Mouse (Mus musculus): ENCODE data around the gene Ptprk. TPM values are rescaled to one million over a fixed set of nuclear protein-coding genes. Genes with fewer than 3 reads are reported as not detected.

Gene Ptprk
- polyA plus RNA-seq, 1 experiment, result 17.7 TPM

- DNase-seq, result no peak
- no peak overlapping the region for H3K4me3 ChIP-seq (replicated peaks; ENCODE audit: insufficient read depth, low read depth, low read length)
- TF ChIP-seq POLR2A (IDR thresholded peaks at IDR 0.05; ENCODE audit: borderline replicate concordance, insufficient read depth, low read length) (no peak), CTCF (IDR thresholded peaks at IDR 0.05; ENCODE audit: borderline replicate concordance, insufficient read depth, low read depth, low read length) (no peak)
- H3K4me1 ChIP-seq (ENCODE audit: control insufficient read depth, insufficient read depth, low read length), result no peaks in the 10 kb centered on the region
- no peaks in the 10 kb centered on the region for H3K27me3 ChIP-seq (ENCODE audit: control insufficient read depth, insufficient read depth, low read length)
- H3K27ac ChIP-seq (ENCODE audit: insufficient read depth, low read length), result no peak overlapping the region
Observed at GRCm38 (mm10) chr10:28116982-28117381, 42.4 kb downstream of the Ptprk start.

- H3K27me3 ChIP-seq (ENCODE audit: control insufficient read depth, insufficient read depth, low read length), result no peaks in the 10 kb centered on the region
- TF ChIP-seq POLR2A (IDR thresholded peaks at IDR 0.05; ENCODE audit: borderline replicate concordance, insufficient read depth, low read length) (no peak), CTCF (IDR thresholded peaks at IDR 0.05; ENCODE audit: borderline replicate concordance, insufficient read depth, low read depth, low read length) (no peak)
- H3K4me1 ChIP-seq (ENCODE audit: control insufficient read depth, insufficient read depth, low read length), result no peaks in the 10 kb centered on the region
- DNase-seq, result no peak
- WGBS, result 70% methylated on average over 6 of the region's 6 CpGs
- no peak overlapping the region for H3K27ac ChIP-seq (ENCODE audit: insufficient read depth, low read length)
- no peak overlapping the region for H3K4me3 ChIP-seq (replicated peaks; ENCODE audit: insufficient read depth, low read depth, low read length)
Observed at GRCm38 (mm10) chr10:28118783-28119365, 44.3 kb downstream of the Ptprk start.

- no peak for DNase-seq
- Histone ChIP-seq H3K4me1 (ENCODE audit: control insufficient read depth, insufficient read depth, low read length) (0 out of 2 replicates have a peak, but pooled peaks cover 3% of the 10 kb centered on the region), H3K27me3 (ENCODE audit: control insufficient read depth, insufficient read depth, low read length) (no peaks in the 10 kb centered on the region), H3K27ac (ENCODE audit: insufficient read depth, low read length) (no peak overlapping the region), H3K4me3 (replicated peaks; ENCODE audit: insufficient read depth, low read depth, low read length) (no peak overlapping the region)
- whole genome bisulfite sequencing, result 85% methylated on average over 4 of the region's 4 CpGs
- TF ChIP-seq CTCF (IDR thresholded peaks at IDR 0.05; ENCODE audit: borderline replicate concordance, insufficient read depth, low read depth, low read length) (no peak), POLR2A (IDR thresholded peaks at IDR 0.05; ENCODE audit: borderline replicate concordance, insufficient read depth, low read length) (no peak)
Observed at GRCm38 (mm10) chr10:28123881-28124280, 49.3 kb downstream of the Ptprk start.

GRCm38 (mm10) chr10:28128011-28128410 lies 53.4 kb downstream of the Ptprk start:
- H3K27ac ChIP-seq (ENCODE audit: insufficient read depth, low read length), result no peak overlapping the region
- WGBS, result 72% methylated on average over 5 of the region's 5 CpGs

GRCm38 (mm10) chr10:28128450-28128849 lies 53.8 kb downstream of the Ptprk start:
- H3K27me3 ChIP-seq (ENCODE audit: control insufficient read depth, insufficient read depth, low read length), result no peaks in the 10 kb centered on the region
- 0 out of 2 replicates have a peak, but pooled peaks cover 3% of the 10 kb centered on the region for H3K4me1 ChIP-seq (ENCODE audit: control insufficient read depth, insufficient read depth, low read length)
- H3K27ac ChIP-seq (ENCODE audit: insufficient read depth, low read length), result no peak overlapping the region
- no peak for DNase-seq
- TF ChIP-seq CTCF (IDR thresholded peaks at IDR 0.05; ENCODE audit: borderline replicate concordance, insufficient read depth, low read depth, low read length) (no peak), POLR2A (IDR thresholded peaks at IDR 0.05; ENCODE audit: borderline replicate concordance, insufficient read depth, low read length) (no peak)
- H3K4me3 ChIP-seq (replicated peaks; ENCODE audit: insufficient read depth, low read depth, low read length), result no peak overlapping the region
- whole genome bisulfite sequencing, result 14% methylated on average over 4 of the region's 4 CpGs

More at GRCm38 (mm10) chr10:28128011-28128410, 53.4 kb downstream of the Ptprk start:
- Histone ChIP-seq H3K4me1 (ENCODE audit: control insufficient read depth, insufficient read depth, low read length) (0 out of 2 replicates have a peak, but pooled peaks cover 3% of the 10 kb centered on the region), H3K27me3 (ENCODE audit: control insufficient read depth, insufficient read depth, low read length) (no peaks in the 10 kb centered on the region), H3K4me3 (replicated peaks; ENCODE audit: insufficient read depth, low read depth, low read length) (no peak overlapping the region)
- TF ChIP-seq CTCF (IDR thresholded peaks at IDR 0.05; ENCODE audit: borderline replicate concordance, insufficient read depth, low read depth, low read length), result no peak
- no peak for TF ChIP-seq POLR2A (IDR thresholded peaks at IDR 0.05; ENCODE audit: borderline replicate concordance, insufficient read depth, low read length)
- no peak for DNase-seq

GRCm38 (mm10) chr10:28130422-28130821 lies 55.8 kb downstream of the Ptprk start:
- Histone ChIP-seq H3K27ac (ENCODE audit: insufficient read depth, low read length) (no peak overlapping the region), H3K4me1 (ENCODE audit: control insufficient read depth, insufficient read depth, low read length) (0 out of 2 replicates have a peak, but pooled peaks cover 3% of the 10 kb centered on the region)

GRCm38 (mm10) chr10:28133770-28134169 lies 59.1 kb downstream of the Ptprk start:
- H3K4me3 ChIP-seq (replicated peaks; ENCODE audit: insufficient read depth, low read depth, low read length), result no peak overlapping the region
- WGBS, result 93% methylated on average over 4 of the region's 4 CpGs
- TF ChIP-seq POLR2A (IDR thresholded peaks at IDR 0.05; ENCODE audit: borderline replicate concordance, insufficient read depth, low read length) (no peak), CTCF (IDR thresholded peaks at IDR 0.05; ENCODE audit: borderline replicate concordance, insufficient read depth, low read depth, low read length) (no peak)
- H3K27me3 ChIP-seq (ENCODE audit: control insufficient read depth, insufficient read depth, low read length), result no peaks in the 10 kb centered on the region
- DNase-seq, result no peak
- no peaks in the 10 kb centered on the region for H3K4me1 ChIP-seq (ENCODE audit: control insufficient read depth, insufficient read depth, low read length)
- H3K27ac ChIP-seq (ENCODE audit: insufficient read depth, low read length), result no peak overlapping the region

More at GRCm38 (mm10) chr10:28130422-28130821, 55.8 kb downstream of the Ptprk start:
- no peak for TF ChIP-seq CTCF (IDR thresholded peaks at IDR 0.05; ENCODE audit: borderline replicate concordance, insufficient read depth, low read depth, low read length)
- no peak for TF ChIP-seq POLR2A (IDR thresholded peaks at IDR 0.05; ENCODE audit: borderline replicate concordance, insufficient read depth, low read length)
- no peak for DNase-seq
- Histone ChIP-seq H3K27me3 (ENCODE audit: control insufficient read depth, insufficient read depth, low read length) (no peaks in the 10 kb centered on the region), H3K4me3 (replicated peaks; ENCODE audit: insufficient read depth, low read depth, low read length) (no peak overlapping the region)
- WGBS, result 52% methylated on average over 9 of the region's 9 CpGs

GRCm38 (mm10) chr10:28138399-28138798 lies 63.8 kb downstream of the Ptprk start:
- DNase-seq, result no peak
- Histone ChIP-seq H3K27ac (ENCODE audit: insufficient read depth, low read length) (no peak overlapping the region), H3K27me3 (ENCODE audit: control insufficient read depth, insufficient read depth, low read length) (no peaks in the 10 kb centered on the region; the same call in 1 of the 2 replicates), H3K4me3 (replicated peaks; ENCODE audit: insufficient read depth, low read depth, low read length) (no peak overlapping the region), H3K4me1 (ENCODE audit: control insufficient read depth, insufficient read depth, low read length) (no peaks in the 10 kb centered on the region)
- TF ChIP-seq CTCF (IDR thresholded peaks at IDR 0.05; ENCODE audit: borderline replicate concordance, insufficient read depth, low read depth, low read length) (no peak), POLR2A (IDR thresholded peaks at IDR 0.05; ENCODE audit: borderline replicate concordance, insufficient read depth, low read length) (no peak)
- 86% methylated on average over 4 of the region's 4 CpGs for WGBS

Measured in cerebellum, adult 2 months (tissue).